14 mouse cellular contexts compared by ENCODE assay signal in the genomic region with DNA sequence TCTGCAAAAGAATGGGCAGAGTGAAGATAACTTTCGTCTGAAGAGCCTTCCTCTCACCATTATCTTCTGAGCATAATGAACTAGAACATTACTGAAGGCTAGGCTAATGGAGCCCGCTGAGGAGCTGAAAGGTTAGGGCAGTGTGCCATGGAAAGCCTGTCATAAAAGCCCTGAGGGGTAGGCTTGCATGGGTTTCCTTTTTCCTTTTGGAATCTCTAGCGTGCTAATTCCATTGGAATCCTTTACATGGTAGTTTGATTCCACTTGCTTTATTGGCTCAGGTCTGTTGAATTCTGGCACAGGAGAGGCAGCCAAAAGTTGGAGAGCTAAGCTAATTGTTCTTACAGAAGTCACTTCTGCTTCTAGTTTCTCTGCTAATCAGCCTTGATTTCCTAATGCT. TPM values are rescaled to one million over a fixed set of nuclear protein-coding genes. Genes with fewer than 3 reads are reported as not detected.
DNase-seq lines count a peak whose midpoint lies in the region; ATAC-seq and TF ChIP-seq lines count a peak whose summit lies in the region.
"Had no signal": no experiment of that assay in that cellular context is flagged by ENCODE, and none has a peak within 500 bp of the region (broad histone marks: within the 10 kb centered on the region; RNA-seq: fewer than 3 reads in every experiment).

No protein-coding gene starts in this region.

- H3K27me3 ChIP-seq in hindbrain, embryonic 13.5 days = no peaks in the 10 kb centered on the region
- no peaks in the 10 kb centered on the region for H3K27me3 ChIP-seq in hindbrain, embryonic 12.5 days
- no peaks in the 10 kb centered on the region for H3K27me3 ChIP-seq in neural tube, embryonic 13.5 days
- H3K27me3 ChIP-seq in heart, embryonic 15.5 days = no peaks in the 10 kb centered on the region
- H3K27me3 ChIP-seq in stomach, postnatal 0 days (ENCODE audit: control insufficient read depth, insufficient read depth, low read length) = no peaks in the 10 kb centered on the region
- H3K27me3 ChIP-seq: neural tube, embryonic 12.5 days had no signal

- H3K9ac ChIP-seq in hindbrain, embryonic 13.5 days = no peak overlapping the region
- no peak overlapping the region for H3K9ac ChIP-seq in hindbrain, embryonic 12.5 days
- H3K9ac ChIP-seq in neural tube, embryonic 13.5 days = no peak overlapping the region
- H3K9ac ChIP-seq in heart, embryonic 15.5 days = no peak overlapping the region
- no peak overlapping the region for H3K9ac ChIP-seq in stomach, postnatal 0 days (ENCODE audit: low read length)
- H3K9ac ChIP-seq: neural tube, embryonic 12.5 days had no signal

- no peak for ATAC-seq in hindbrain, embryonic 13.5 days (ENCODE audit: low FRiP score)
- ATAC-seq in hindbrain, embryonic 12.5 days (ENCODE audit: low FRiP score) = no peak
- peak; percentile 49; the same call in 1 of the 2 replicates for ATAC-seq in neural tube, embryonic 13.5 days (ENCODE audit: low read depth)
- no peak for ATAC-seq in heart, embryonic 15.5 days (replicated peaks; ENCODE audit: insufficient number of reproducible peaks, insufficient read depth, low FRiP score, low read depth)
- ATAC-seq in stomach, postnatal 0 days (ENCODE audit: low FRiP score, low TSS enrichment) = no peak

- H3K9me3 ChIP-seq in hindbrain, embryonic 13.5 days = no peaks in the 10 kb centered on the region
- H3K9me3 ChIP-seq in hindbrain, embryonic 12.5 days (replicated peaks) = no peaks in the 10 kb centered on the region
- no peaks in the 10 kb centered on the region for H3K9me3 ChIP-seq in neural tube, embryonic 13.5 days
- H3K9me3 ChIP-seq in heart, embryonic 15.5 days (replicated peaks) = no peaks in the 10 kb centered on the region
- no peaks in the 10 kb centered on the region for H3K9me3 ChIP-seq in stomach, postnatal 0 days (ENCODE audit: control insufficient read depth, low read length)
- H3K9me3 ChIP-seq: neural tube, embryonic 12.5 days had no signal

- H3K4me1 ChIP-seq in hindbrain, embryonic 13.5 days (replicated peaks) = peaks cover 20% of the 10 kb centered on the region
- H3K4me1 ChIP-seq in hindbrain, embryonic 12.5 days = peaks cover 12% of the 10 kb centered on the region
- peaks cover 21% of the 10 kb centered on the region for H3K4me1 ChIP-seq in neural tube, embryonic 13.5 days (replicated peaks)
- peaks cover 18% of the 10 kb centered on the region for H3K4me1 ChIP-seq in heart, embryonic 15.5 days (replicated peaks)
- no peaks in the 10 kb centered on the region; the same call in 1 of the 2 replicates for H3K4me1 ChIP-seq in stomach, postnatal 0 days (replicated peaks; ENCODE audit: control insufficient read depth, insufficient read depth)

- TF ChIP-seq CTCF in stomach, postnatal 0 days (IDR thresholded peaks at IDR 0.05; ENCODE audit: low read depth) = no peak

- no peak overlapping the region for H3K4me2 ChIP-seq in hindbrain, embryonic 13.5 days
- no peak overlapping the region for H3K4me2 ChIP-seq in hindbrain, embryonic 12.5 days (replicated peaks)
- H3K4me2 ChIP-seq in neural tube, embryonic 13.5 days = no peak overlapping the region
- no peak overlapping the region for H3K4me2 ChIP-seq in heart, embryonic 15.5 days
- H3K4me2 ChIP-seq in stomach, postnatal 0 days (replicated peaks; ENCODE audit: low read depth) = no peak overlapping the region
- H3K4me2 ChIP-seq: neural tube, embryonic 12.5 days had no signal

- H3K4me3 ChIP-seq in hindbrain, embryonic 13.5 days = no peak overlapping the region
- no peak overlapping the region for H3K4me3 ChIP-seq in hindbrain, embryonic 12.5 days
- H3K4me3 ChIP-seq in neural tube, embryonic 13.5 days = no peak overlapping the region
- no peak overlapping the region for H3K4me3 ChIP-seq in heart, embryonic 15.5 days
- H3K4me3 ChIP-seq in stomach, postnatal 0 days (ENCODE audit: low read depth, low read length) = no peak overlapping the region
- H3K4me3 ChIP-seq: left cerebral cortex, adult 2 months; neural tube, embryonic 12.5 days had no signal

- no peak for DNase-seq in neural tube, embryonic 10.5 days (ENCODE audit: extremely low spot score, low spot score)
- DNase-seq in stomach, postnatal 0 days (ENCODE audit: low spot score) = no peak
- DNase-seq in frontal cortex, postnatal 10 days (ENCODE audit: low spot score in 2 of 2) = no peak
- no peak for DNase-seq in thymus, postnatal 36 days
- DNase-seq: cerebellum, adult 11 months; kidney, adult 18-20 months; lung, postnatal 14 days; thymus, postnatal 4 days had no signal

- H3K27ac ChIP-seq in hindbrain, embryonic 13.5 days = peak overlapping the region; percentile 19
- H3K27ac ChIP-seq in hindbrain, embryonic 12.5 days = no peak overlapping the region
- peak overlapping the region; percentile 33; the same call in 1 of the 2 replicates for H3K27ac ChIP-seq in neural tube, embryonic 13.5 days (replicated peaks)
- peak overlapping the region; percentile 10 for H3K27ac ChIP-seq in heart, embryonic 15.5 days
- H3K27ac ChIP-seq in stomach, postnatal 0 days (replicated peaks) = no peak overlapping the region
- H3K27ac ChIP-seq: left cerebral cortex, adult 2 months; neural tube, embryonic 12.5 days had no signal

- no peak for TF ChIP-seq EP300 in stomach, postnatal 0 days (optimal IDR thresholded peaks at IDR 0.05)

- peaks cover 76% of the 10 kb centered on the region for H3K36me3 ChIP-seq in hindbrain, embryonic 13.5 days
- peaks cover 84% of the 10 kb centered on the region for H3K36me3 ChIP-seq in hindbrain, embryonic 12.5 days
- H3K36me3 ChIP-seq in neural tube, embryonic 13.5 days = peaks cover 67% of the 10 kb centered on the region
- peaks cover 56% of the 10 kb centered on the region for H3K36me3 ChIP-seq in heart, embryonic 15.5 days
- peaks cover 16% of the 10 kb centered on the region; the same call in 1 of the 2 replicates for H3K36me3 ChIP-seq in stomach, postnatal 0 days (ENCODE audit: control insufficient read depth, insufficient read depth, low read length)

- WGBS in hindbrain, embryonic 13.5 days = 59% methylated on average over 3 of the region's 3 CpGs
- WGBS in hindbrain, embryonic 12.5 days = 74% methylated on average over 3 of the region's 3 CpGs
- 11% methylated on average over 3 of the region's 3 CpGs for WGBS in neural tube, embryonic 13.5 days
- WGBS in heart, embryonic 15.5 days = 38% methylated on average over 3 of the region's 3 CpGs
- 52% methylated on average over 3 of the region's 3 CpGs for WGBS in stomach, postnatal 0 days

RNA-seq across cellular contexts. Expression of gene Cemip2, which starts 20.6 kb away (rescaled TPM):
- 49.1 and 54.1 TPM in 2 replicates for polyA plus RNA-seq in hindbrain, embryonic 13.5 days (2015; fragmentation: Nextera tagmentation; extraction: Ambion mirVana)
- polyA plus RNA-seq in hindbrain, embryonic 12.5 days (2016; fragmentation: Nextera tagmentation; extraction: Ambion mirVana) = 90.3 and 92.0 TPM in 2 replicates
- 38.5 and 41.9 TPM in 2 replicates for polyA plus RNA-seq in neural tube, embryonic 13.5 days (2015; fragmentation: Nextera tagmentation; extraction: Ambion mirVana)
- polyA plus RNA-seq in heart, embryonic 15.5 days (2015; fragmentation: Nextera tagmentation; extraction: Ambion mirVana) = 41.2 and 44.3 TPM in 2 replicates
- polyA plus RNA-seq in stomach, postnatal 0 days (2015; fragmentation: Nextera tagmentation; extraction: Ambion mirVana) = 5.5 and 5.8 TPM in 2 replicates

Comparison
In these comparisons a context has a peak if more than half of its experiments do, and no peak if none do; other contexts are left out.
1. H3K27ac ChIP-seq: peak in hindbrain, embryonic 13.5 days (single experiment), neural tube, embryonic 13.5 days (single experiment) and heart, embryonic 15.5 days (single experiment); none in hindbrain, embryonic 12.5 days (single experiment) and stomach, postnatal 0 days (single experiment).